Mouse (Mus musculus) mouse trophoblast stem cell (cell line): ENCODE results near the gene Cdk2ap2.
"Not testable (repeated sequence)": the region's sequence is repeated elsewhere in the genome, so short reads cannot be mapped to it uniquely, and the experiment has no call there.

ENCODE experiments used
- in situ Hi-C, 2 experiments: fragments of 300-500 bp; cut with MseI, MboI; formaldehyde crosslinking; loops; 2 replicates in 1 of 2; 3 replicates in 1 of 2; pipeline ENCODE4 v1.15.1; 2025

Cdk2ap2 gene

GRCm38 (mm10) chr19:4096642-4097440 lies at the start of gene Cdk2ap2:
Cdk2ap2 (plus strand) TSS chr19:4097182.
- in situ Hi-C loops: no loop called here

DNA sequence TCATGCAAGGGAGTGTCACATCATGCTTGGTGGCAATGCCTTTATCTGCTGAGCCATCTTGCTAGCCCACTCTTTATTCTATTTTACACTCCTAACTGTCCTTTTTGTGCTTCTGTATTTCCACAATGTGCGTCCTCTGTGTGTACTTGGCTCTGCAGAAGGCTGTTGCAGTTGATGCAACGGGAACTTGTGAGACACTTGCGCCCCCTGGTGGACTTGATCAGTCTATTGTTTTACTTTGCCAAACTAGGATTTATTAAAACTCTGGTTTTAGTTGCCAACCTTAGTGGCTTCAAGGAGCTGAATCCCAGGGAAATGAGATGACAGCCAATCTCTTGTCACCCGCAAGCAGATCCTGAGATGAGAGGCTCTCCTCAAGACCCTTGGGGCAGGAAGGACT lies 49.1 kb upstream of the Cdk2ap2 start:
- in situ Hi-C loops: no loop called here

DNA sequence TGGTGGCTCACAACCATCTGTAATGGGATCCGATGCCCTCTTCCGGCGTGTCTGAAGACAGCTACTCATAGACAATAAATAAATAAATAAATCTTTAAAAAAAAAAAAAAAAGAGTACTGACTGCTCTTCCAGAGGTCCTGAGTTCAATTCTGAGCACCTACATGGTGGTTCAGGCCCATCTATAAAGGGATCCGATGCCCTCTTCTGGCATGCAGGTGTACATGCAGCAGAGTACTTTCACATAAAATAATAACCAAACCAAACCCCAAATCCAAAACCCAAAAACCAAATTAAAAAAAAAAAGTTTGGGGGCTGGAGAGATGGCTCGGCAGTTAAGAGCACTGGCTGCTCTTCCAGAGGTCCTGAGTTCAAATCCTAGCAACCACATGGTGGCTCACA lies 47.9 kb upstream of the Cdk2ap2 start:
- in situ Hi-C loops: not testable (repeated sequence)

- in situ Hi-C loops: loop anchor here (5.0 kb wide), 2 partner anchors 34 to 36 kb away; no protein-coding TSS in a partner anchor
These were observed 46.0 kb upstream of the Cdk2ap2 start for GRCm38 (mm10) chr19:4051016-4051415.

DNA sequence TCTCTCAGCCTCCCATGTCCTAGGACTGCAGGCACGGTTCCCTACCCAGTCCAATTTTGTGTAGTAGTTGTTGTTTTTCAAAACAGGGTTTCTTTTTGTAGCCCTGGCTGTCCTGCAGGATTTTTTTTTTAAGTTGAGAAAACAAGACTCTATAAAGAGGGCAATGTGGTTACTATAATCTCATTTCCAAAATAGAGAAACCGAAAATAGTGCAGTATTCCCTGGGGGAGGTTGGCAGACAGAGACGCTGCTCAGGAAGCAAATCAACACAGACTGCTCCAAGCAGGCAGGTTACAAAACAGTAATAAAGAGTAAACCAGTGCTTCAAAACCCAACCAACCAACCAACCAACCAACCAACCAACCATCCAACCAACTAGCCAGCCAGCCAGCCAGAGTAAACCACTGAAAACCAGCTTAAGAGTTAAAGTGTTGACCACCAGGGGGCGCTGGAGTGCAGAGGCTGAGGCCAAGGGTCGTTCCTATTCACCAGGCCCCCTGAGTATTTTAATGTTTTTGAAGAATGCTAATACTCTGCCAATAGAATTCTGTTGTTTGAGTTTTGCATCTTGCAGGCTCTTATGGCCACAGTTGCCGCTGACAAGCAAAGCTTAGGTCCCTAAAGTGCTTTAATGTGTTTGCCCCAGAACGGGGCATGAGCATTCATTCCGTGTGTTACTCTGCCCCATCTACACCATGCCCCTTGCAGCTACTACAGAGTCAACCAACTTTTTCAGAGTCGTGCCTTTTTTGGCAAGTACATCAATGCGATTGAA lies 45.1 kb upstream of the Cdk2ap2 start:
- in situ Hi-C loops: loop anchor here (5.0 kb wide), 2 partner anchors 35 kb away; no protein-coding TSS in a partner anchor

GRCm38 (mm10) chr19:4052516-4053030 lies 44.4 kb upstream of the Cdk2ap2 start:
- in situ Hi-C loops: loop anchor here (5.0 kb wide), 2 partner anchors 35 kb away; no protein-coding TSS in a partner anchor

- in situ Hi-C loops: loop anchor here (5.0 kb wide), 2 partner anchors 33 to 37 kb away; no protein-coding TSS in a partner anchor
These were observed 42.4 kb upstream of the Cdk2ap2 start for GRCm38 (mm10) chr19:4054613-4055012.

GRCm38 (mm10) chr19:4055216-4055946 lies 41.6 kb upstream of the Cdk2ap2 start:
- in situ Hi-C loops: no loop called here

DNA sequence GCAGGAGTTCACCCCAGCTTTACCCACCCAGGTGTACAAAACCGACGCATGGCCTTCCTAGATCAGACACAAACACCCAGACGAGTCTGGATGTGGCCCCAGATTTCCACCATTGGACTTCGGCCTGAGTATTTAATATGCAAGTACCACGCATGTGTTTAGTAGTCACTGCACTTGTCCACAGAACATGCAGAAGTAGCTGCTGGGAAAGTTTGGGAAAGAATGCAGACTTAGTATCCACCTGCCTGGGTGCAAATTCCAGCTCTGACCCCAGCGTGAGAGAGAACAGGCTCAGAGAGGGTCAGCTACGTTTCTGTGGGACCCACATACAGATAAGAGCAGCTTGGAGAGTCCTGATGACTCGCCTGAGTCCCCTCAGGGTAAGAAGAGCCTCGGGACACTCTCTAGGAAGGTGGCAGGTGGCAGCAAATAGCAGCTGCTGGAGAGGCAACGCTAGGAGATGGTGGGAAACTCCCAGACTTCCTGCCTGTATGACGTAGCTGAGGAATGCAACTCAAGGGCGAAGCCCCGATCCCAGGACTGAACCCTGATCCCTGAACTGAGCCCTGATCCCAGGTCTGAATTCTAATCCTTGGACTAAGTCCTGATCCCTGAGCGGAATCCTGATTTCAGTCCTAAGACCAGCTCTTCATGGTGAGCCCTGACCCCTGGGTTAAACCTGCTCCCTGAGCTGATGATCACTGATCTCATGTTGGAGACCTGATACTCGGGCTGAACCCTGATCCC lies 40.9 kb upstream of the Cdk2ap2 start:
- in situ Hi-C loops: no loop called here

- in situ Hi-C loops: no loop called here
These were observed 40.3 kb upstream of the Cdk2ap2 start for GRCm38 (mm10) chr19:4056727-4057126.

GRCm38 (mm10) chr19:4057389-4057788 lies 39.6 kb upstream of the Cdk2ap2 start:
- in situ Hi-C loops: no loop called here

DNA sequence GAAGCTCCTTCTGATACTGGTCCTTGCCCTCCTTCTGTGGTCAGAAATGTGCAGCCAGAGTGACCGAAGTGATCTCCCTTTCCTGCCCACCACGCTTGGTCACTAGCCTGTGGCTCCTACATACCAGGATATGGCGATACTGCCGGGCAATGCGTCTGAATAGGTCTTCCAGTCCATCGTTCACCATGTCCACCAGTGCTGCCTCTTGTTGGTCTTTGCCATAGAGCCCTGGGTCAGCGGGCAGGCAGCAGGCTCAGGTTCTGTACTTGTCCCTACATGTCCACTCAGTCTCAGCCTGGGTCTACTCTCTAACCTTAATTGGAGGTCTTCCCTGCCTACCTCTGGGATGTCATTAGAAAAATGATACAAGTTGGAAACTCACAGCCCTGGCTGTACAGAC lies 39.0 kb upstream of the Cdk2ap2 start:
- in situ Hi-C loops: no loop called here

DNA sequence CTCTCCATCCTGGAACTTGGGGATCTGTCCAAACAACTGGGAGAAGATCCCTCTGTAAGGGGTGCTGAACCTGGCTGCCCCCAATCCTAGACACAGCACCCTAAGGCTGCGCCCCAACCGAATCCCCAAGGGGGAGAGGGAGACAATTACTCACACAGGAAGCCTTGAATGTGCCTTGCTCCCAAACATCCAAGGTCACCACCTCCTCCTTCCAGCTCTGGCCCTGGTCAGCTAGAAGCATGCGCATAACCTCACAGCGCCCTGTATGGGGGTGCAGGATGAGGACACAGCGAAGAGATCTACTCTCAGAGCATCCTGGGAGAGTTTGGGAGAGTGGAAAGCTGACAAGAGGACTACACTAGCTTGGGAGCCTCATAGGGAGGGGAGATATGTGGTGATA lies 38.4 kb upstream of the Cdk2ap2 start:
- in situ Hi-C loops: no loop called here

- in situ Hi-C loops: no loop called here
These were observed 37.8 kb upstream of the Cdk2ap2 start, which contains the start of gene Gstp3 for GRCm38 (mm10) chr19:4059069-4059740. Gstp3 (minus strand) TSS chr19:4059569.

DNA sequence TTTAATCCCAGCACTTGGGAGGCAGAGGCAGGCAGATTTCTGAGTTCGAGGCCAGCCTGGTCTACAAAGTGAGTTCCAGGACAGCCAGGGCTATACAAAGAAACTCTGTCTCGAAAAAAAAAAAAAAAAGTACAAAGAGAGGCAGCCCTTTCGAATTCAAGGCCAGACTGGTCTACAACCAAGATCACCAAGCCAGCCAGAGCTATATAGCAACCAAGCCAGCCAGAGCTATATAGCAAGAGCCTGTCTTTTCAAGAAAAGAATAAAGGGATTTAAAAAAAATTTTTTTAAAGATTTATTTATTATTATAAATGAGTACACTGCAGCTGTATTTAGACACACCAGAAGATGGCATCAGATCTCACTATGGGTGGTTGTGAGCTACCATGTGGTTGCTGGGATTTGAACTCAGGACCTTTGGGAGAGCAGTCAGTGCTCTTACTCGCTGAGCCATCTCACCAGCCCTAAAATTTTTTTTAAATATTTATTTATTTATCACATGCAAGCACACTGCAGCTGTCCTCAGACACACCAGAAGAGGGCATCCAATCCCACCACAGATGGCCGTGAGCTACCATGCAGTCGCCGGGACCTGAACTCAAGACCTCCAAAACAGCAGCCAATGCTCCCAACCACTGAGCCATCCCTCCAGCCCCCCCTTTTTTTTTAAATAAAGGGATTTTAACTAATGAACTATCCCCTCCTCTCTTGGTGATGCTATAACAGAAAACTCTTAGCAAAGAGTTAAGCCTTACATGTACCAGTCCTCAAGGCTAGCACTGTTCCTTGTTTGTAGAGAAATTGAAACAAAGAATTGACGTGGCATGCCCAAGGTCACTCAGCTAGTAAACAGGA lies 36.7 kb upstream of the Cdk2ap2 start:
- in situ Hi-C loops: not testable (repeated sequence)

- in situ Hi-C loops: no loop called here
These were observed 36.0 kb upstream of the Cdk2ap2 start for GRCm38 (mm10) chr19:4060899-4061465.

DNA sequence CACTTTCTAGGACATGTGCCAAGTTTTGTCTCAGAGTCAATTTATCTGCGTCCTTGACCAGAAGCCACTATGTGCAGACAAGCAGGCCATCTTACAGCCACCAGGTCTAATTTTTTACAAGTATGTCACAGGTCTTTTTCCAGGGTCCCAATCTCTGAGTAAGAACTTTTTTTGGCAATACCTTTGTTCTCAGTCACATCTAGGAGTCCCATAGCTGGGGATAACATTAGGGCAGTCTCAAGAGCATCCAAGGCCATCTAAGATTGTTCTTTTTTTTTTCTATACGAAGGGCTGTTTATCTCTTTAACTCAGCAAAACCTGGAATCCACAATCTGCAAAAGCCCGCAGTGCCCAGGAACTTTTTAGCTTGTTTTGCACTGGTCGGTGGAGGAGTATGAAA lies 33.6 kb upstream of the Cdk2ap2 start:
- in situ Hi-C loops: not testable (repeated sequence)

- in situ Hi-C loops: not testable (repeated sequence)
These were observed 32.5 kb upstream of the Cdk2ap2 start for GRCm38 (mm10) chr19:4064501-4064900.

GRCm38 (mm10) chr19:4066280-4066679 lies 30.7 kb upstream of the Cdk2ap2 start:
- in situ Hi-C loops: no loop called here
